Mouse (Mus musculus): ENCODE data around the gene Cycs. TPM values are rescaled to one million over a fixed set of nuclear protein-coding genes. Genes with fewer than 3 reads are reported as not detected.
A peak's percentile ranks its signal among the peaks of the same experiment; 100 is the strongest.

Cycs gene
- 66.0 and 73.9 TPM in 2 replicates for polyA plus RNA-seq (2015; fragmentation: Nextera tagmentation; extraction: Ambion mirVana)

DNA sequence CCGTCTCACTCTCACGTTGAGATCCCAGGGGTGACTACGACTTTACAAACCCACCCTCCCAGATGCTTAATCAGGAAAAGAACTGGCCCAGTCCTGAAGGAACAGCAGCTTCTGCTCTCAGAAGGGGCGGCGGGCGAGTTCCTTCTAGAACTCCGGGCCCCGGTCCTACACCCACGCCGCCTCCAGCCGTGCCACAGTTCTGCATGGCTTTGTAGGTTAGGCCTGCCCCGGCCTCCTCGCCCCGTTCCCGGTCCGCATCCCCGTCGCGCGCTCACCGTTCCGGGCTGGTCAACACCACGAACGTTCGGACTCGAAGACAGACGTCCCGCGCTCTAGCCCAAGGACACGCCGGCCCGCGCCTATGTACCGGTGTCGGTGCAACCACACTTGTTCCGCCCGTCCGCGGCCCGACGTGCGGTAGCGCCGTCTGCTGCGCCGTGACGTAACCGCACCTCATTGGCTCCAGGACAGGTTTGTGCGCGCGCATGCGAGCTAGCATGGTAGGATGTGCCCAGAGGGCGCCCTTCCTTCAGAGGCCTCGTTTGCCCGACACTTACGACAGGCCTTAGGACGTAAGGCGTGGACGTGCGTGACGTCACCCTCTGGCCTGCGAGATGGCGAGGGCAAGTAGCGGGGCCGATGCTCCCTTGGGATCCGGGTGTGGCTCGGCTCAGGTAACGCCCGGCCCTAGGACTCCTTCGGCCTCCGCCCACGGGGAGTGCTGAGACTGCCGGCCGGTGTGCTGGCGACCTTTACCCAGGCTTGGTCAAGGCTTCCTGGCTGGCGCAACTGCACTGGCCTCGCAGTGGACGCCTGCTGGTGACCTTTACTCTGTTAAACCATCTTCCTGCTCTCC, at the start of gene Cycs:
Gene Cycs, minus strand, starts transcription at position 398 of the 856 bp plus-strand sequence.
- Histone ChIP-seq H3K4me3 (replicated peaks) (peak within 1 kb of the TSS; percentile 87), H3K9ac (replicated peaks) (peak within 1 kb of the TSS; percentile 91), H3K36me3 (peaks cover 11% of the 10 kb centered on the region), H3K4me2 (replicated peaks) (peak within 1 kb of the TSS; percentile 91), H3K4me1 (replicated peaks) (peaks cover 13% of the 10 kb centered on the region), H3K27me3 (no peaks in the 10 kb centered on the region), H3K27ac (peak within 1 kb of the TSS; percentile 87), H3K9me3 (no peaks in the 10 kb centered on the region)
- peak; percentile 99 for ATAC-seq
- WGBS: under 1% methylated on average over 78 of the region's 78 CpGs

DNA sequence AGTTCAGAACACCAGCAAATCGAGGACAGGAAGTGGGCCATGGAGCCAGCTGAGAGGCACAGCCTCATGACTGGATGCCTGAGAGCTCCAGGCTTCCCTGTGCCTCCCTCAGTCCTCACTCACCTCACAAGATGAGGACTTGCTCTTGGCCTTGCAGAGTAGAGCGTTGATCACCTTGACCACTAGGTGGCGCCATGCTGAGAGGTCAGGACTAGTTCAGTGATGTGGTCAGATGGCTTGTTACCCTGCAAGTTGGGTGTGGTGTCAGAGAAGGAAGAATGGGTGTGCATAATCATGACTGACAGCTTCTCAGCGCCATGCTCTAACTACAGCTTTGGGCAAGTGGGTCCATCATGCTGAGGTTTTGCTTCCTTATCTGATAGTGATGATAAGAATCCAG, 35.3 kb upstream of the Cycs start:
- no peaks in the 10 kb centered on the region for H3K36me3 ChIP-seq
- no peak overlapping the region for H3K4me2 ChIP-seq (replicated peaks)
- no peak overlapping the region for H3K4me3 ChIP-seq (replicated peaks)
- 33% methylated on average over 4 of the region's 4 CpGs for WGBS
- H3K4me1 ChIP-seq (replicated peaks): no peaks in the 10 kb centered on the region
- H3K27me3 ChIP-seq: no peaks in the 10 kb centered on the region
- no peak for ATAC-seq
- no peak overlapping the region for H3K9ac ChIP-seq (replicated peaks)
- no peaks in the 10 kb centered on the region for H3K9me3 ChIP-seq
- no peak overlapping the region for H3K27ac ChIP-seq

DNA sequence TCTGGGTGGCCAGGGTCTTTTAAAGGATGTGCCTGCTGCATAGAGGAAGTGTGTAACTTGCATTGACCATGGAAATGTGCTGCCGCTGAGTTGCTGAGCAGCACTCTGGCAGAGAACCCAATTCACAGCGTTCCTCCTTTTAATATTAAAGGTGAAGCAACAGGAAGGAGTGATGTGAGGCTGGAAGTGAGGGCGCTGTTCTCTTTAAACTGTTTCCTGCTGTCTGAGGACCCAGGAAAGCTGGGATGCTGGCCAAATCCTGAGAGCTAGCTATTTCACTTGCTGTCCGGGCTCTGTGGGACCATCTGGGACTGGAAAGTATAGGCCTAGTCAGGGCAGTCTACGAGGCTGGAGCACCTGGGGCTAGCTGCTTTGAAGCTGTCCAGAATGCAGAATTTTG, 32.2 kb upstream of the Cycs start:
- Histone ChIP-seq H3K9ac (replicated peaks) (no peak overlapping the region), H3K36me3 (peaks cover 5% of the 10 kb centered on the region; the same call in 1 of the 2 replicates), H3K27ac (no peak overlapping the region), H3K4me2 (replicated peaks) (no peak overlapping the region), H3K4me1 (replicated peaks) (0 out of 2 replicates have a peak, but pooled peaks cover 8% of the 10 kb centered on the region), H3K4me3 (replicated peaks) (no peak overlapping the region), H3K27me3 (0 out of 2 replicates have a peak, but pooled peaks cover 3% of the 10 kb centered on the region), H3K9me3 (0 out of 2 replicates have a peak, but pooled peaks cover 6% of the 10 kb centered on the region)
- 75% methylated on average over 5 of the region's 5 CpGs for WGBS
- no peak for ATAC-seq

DNA sequence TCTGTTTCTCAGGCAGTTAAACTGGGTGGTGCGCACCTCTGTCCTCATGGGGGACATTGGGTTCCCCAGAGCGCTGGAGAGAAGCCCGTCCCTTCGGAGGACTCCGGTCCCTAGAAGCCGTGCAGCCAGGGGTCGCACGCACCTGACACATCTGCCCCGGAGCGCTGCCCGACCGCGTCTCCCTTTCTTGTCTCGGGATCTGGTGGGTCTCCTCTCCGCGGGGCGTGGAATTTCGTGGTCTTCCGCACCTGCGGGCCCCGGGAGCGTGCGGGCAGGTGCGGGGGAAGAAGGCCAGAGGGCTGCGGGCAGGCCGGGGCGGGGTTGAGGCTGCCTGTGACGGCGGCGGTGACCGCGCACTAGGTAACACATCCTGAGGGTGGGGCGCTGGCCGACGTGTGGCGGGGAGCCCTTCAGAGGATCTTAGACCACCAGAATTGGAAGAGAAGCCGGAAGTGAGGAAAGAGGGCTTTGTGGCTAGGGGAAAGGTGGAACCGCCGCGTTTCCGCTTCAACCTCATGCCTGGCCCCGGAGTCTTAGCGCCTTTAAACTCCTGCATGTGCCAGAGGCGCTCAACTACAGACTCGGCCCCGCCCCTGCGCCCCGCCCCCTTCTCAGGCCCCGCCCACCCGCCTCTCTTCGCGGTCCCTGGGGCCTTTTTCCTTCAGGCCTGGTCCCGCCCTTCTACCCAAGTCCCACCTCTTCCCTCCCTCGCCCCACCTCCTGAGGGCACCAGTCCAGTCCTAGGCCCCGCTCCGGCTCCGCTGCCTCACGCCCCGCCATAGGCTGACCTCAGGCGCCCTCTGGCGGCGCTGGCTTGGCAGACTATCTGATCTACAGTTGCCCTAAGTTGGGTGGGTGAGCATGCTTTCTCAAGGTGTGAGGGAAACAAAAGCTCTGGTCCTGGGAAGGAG, 30.2 kb upstream of the Cycs start, which contains the start of gene 4921507P07Rik:
Gene 4921507P07Rik, minus strand, starts transcription at position 332 of the 911 bp plus-strand sequence.
- peak within 1 kb of the TSS; percentile 80 for H3K9ac ChIP-seq (replicated peaks)
- H3K36me3 ChIP-seq: peaks cover 5% of the 10 kb centered on the region; the same call in 1 of the 2 replicates
- peak within 1 kb of the TSS; percentile 97 for H3K4me2 ChIP-seq (replicated peaks)
- H3K9me3 ChIP-seq: 0 out of 2 replicates have a peak, but pooled peaks cover 6% of the 10 kb centered on the region
- under 1% methylated on average over 61 of the region's 62 CpGs for WGBS
- ATAC-seq: peak; percentile 97
- H3K4me1 ChIP-seq (replicated peaks): 0 out of 2 replicates have a peak, but pooled peaks cover 8% of the 10 kb centered on the region
- H3K27ac ChIP-seq: peak within 1 kb of the TSS; percentile 45; the same call in 1 of the 2 replicates
- 0 out of 2 replicates have a peak, but pooled peaks cover 3% of the 10 kb centered on the region for H3K27me3 ChIP-seq
- H3K4me3 ChIP-seq (replicated peaks): peak within 1 kb of the TSS; percentile 66

DNA sequence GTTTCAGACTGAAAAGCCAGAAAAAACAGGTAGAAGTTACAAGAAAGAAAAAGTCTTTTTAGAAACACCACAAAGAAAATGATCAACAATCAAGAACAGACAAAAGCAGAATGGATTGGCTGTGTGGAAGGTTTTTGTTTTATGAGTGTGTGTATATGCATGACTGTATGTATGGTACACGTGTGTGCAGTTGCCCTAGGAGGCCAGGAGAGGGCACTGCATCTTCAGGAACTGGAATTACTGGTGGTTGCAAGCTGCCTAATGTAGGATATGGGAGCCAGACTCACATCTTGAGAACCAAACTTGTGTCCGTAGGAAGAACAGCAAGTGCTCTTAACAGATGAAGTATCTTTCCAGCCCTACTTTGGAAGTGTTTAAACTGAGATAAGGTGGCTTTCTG, 28.0 kb upstream of the Cycs start:
- Histone ChIP-seq H3K9ac (replicated peaks) (no peak overlapping the region), H3K36me3 (peaks cover 5% of the 10 kb centered on the region; the same call in 1 of the 2 replicates), H3K27me3 (0 out of 2 replicates have a peak, but pooled peaks cover 3% of the 10 kb centered on the region), H3K4me1 (replicated peaks) (0 out of 2 replicates have a peak, but pooled peaks cover 8% of the 10 kb centered on the region), H3K4me2 (replicated peaks) (no peak overlapping the region), H3K9me3 (0 out of 2 replicates have a peak, but pooled peaks cover 6% of the 10 kb centered on the region), H3K4me3 (replicated peaks) (no peak overlapping the region), H3K27ac (no peak overlapping the region)
- WGBS: 89% methylated on average over 2 of the region's 2 CpGs
- ATAC-seq: no peak

DNA sequence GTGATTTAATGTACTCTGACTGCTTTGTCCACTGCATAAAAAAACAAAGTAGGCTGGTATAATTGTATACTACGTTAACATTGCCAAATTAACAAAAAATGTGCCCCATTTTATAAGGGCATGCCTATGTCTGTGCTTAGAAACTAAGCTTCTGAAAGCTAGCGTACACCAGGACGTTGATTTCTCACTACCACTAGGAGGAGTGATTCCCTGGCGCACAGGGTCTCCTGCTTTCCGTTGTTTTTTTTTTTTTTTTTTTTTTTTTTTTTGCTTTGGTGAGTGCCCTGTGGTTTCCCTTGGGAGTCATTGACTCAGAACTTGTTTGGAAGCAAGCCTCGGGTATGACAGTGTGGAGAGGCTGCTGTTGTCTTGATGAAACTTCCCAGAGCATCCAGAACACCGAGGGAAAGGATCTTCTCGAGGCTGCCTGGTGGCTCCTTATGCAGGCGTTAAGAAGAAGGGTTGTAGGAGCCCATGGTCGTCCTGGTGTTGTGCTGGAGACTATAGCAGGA, 27.1 kb upstream of the Cycs start:
- ATAC-seq: no peak
- WGBS: 69% methylated on average over 10 of the region's 10 CpGs
- Histone ChIP-seq H3K27me3 (0 out of 2 replicates have a peak, but pooled peaks cover 3% of the 10 kb centered on the region), H3K9me3 (0 out of 2 replicates have a peak, but pooled peaks cover 6% of the 10 kb centered on the region), H3K27ac (no peak overlapping the region), H3K9ac (replicated peaks) (no peak overlapping the region), H3K4me2 (replicated peaks) (no peak overlapping the region), H3K4me3 (replicated peaks) (no peak overlapping the region), H3K36me3 (peaks cover 5% of the 10 kb centered on the region; the same call in 1 of the 2 replicates), H3K4me1 (replicated peaks) (0 out of 2 replicates have a peak, but pooled peaks cover 8% of the 10 kb centered on the region)

DNA sequence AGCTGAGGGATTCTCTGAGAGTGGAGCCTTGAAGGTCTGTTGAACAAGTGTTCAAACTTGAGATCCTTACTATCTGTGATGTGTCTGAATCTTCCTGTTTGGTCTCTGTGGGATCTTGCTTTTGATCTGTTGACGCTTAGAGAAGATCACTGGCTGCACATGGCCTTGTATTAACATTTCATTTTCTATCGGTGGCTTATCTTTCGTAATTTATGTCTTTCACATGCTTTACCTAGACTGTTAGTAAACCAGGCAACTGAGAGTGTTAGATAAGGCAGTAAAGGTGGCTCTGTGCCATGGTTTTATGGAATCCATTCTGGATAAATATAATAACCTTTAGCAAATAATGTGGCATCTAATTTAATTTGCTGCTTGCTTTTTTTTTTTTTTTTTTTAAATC, 23.9 kb upstream of the Cycs start:
- H3K9ac ChIP-seq (replicated peaks): no peak overlapping the region
- H3K36me3 ChIP-seq: peaks cover 5% of the 10 kb centered on the region; the same call in 1 of the 2 replicates
- no peak overlapping the region for H3K4me2 ChIP-seq (replicated peaks)
- H3K27ac ChIP-seq: no peak overlapping the region
- no peaks in the 10 kb centered on the region for H3K27me3 ChIP-seq
- no peak for ATAC-seq
- 0 out of 2 replicates have a peak, but pooled peaks cover 6% of the 10 kb centered on the region for H3K9me3 ChIP-seq
- H3K4me1 ChIP-seq (replicated peaks): no peaks in the 10 kb centered on the region
- H3K4me3 ChIP-seq (replicated peaks): no peak overlapping the region
- WGBS: 88% methylated on average over 3 of the region's 3 CpGs

DNA sequence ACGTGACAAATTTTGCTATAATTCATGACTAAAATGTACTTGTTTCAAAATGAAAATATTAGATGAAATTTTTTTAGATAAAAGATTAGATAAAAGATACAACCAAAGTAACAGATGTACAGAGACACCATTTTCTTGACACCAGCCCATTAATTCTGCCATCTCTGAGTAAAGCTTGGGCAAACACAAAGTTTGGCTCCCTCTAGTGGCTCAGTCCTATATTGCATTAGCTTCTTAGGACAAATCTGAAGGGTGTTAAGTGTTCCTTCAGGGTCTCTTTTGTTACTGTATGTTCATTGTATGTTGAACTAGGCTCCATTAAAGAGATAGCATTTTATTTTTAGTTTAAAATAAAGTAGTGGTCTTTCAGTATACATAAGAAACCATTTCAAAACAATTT, 21.9 kb upstream of the Cycs start:
- no peak for ATAC-seq
- Histone ChIP-seq H3K9me3 (no peaks in the 10 kb centered on the region), H3K4me1 (replicated peaks) (no peaks in the 10 kb centered on the region), H3K27ac (no peak overlapping the region), H3K4me3 (replicated peaks) (no peak overlapping the region), H3K27me3 (no peaks in the 10 kb centered on the region), H3K4me2 (replicated peaks) (no peak overlapping the region), H3K36me3 (no peaks in the 10 kb centered on the region), H3K9ac (replicated peaks) (no peak overlapping the region)
- 97% methylated on average over 1 of the region's 1 CpGs for WGBS

DNA sequence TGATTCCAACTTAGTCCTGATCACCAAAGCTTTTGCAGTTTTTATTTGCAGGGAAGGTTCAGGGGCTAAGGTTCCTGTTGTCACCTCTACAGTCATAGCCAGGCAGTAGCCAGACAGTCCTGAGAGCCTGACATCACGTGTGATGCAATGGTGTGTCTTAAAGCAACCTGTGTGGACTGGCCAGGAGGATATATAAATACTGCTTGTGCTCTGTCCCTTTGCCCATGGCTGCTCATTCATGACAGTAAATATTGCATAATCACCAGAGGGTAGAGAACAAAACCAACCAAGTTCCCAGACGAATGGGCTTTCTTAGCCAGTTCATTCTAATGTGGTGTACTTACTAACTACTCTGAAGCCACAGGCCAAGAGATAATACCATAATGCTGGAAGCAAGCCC, 21.1 kb upstream of the Cycs start:
- Histone ChIP-seq H3K27me3 (no peaks in the 10 kb centered on the region), H3K4me2 (replicated peaks) (no peak overlapping the region), H3K9me3 (no peaks in the 10 kb centered on the region), H3K4me1 (replicated peaks) (no peaks in the 10 kb centered on the region), H3K27ac (no peak overlapping the region), H3K4me3 (replicated peaks) (no peak overlapping the region), H3K36me3 (no peaks in the 10 kb centered on the region), H3K9ac (replicated peaks) (no peak overlapping the region)
- WGBS: 87% methylated on average over 2 of the region's 2 CpGs
- ATAC-seq: no peak

DNA sequence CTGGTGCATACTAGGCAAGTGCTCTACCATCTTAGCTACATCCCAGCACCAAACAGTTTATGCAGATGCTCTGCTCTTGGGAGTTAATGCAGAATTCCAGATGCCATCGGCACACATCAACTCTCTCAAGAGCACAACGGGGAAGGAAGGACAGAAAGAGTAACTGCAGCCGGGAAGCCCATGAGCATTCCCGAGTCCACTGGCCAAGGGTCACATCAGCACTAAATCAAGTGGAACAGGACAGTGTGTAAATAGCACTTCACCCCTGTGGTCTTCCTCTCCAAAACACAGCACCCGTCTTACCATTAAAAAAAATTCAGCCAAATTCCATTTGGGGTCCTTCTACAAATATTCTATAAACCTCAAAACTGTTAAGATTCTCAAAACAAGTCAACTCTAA, 20.0 kb upstream of the Cycs start:
- no peaks in the 10 kb centered on the region for H3K27me3 ChIP-seq
- no peak overlapping the region for H3K4me3 ChIP-seq (replicated peaks)
- no peaks in the 10 kb centered on the region for H3K36me3 ChIP-seq
- H3K4me2 ChIP-seq (replicated peaks): no peak overlapping the region
- H3K9me3 ChIP-seq: no peaks in the 10 kb centered on the region
- no peak for ATAC-seq
- no peak overlapping the region for H3K9ac ChIP-seq (replicated peaks)
- WGBS: 86% methylated on average over 5 of the region's 5 CpGs
- H3K27ac ChIP-seq: no peak overlapping the region
- H3K4me1 ChIP-seq (replicated peaks): no peaks in the 10 kb centered on the region

DNA sequence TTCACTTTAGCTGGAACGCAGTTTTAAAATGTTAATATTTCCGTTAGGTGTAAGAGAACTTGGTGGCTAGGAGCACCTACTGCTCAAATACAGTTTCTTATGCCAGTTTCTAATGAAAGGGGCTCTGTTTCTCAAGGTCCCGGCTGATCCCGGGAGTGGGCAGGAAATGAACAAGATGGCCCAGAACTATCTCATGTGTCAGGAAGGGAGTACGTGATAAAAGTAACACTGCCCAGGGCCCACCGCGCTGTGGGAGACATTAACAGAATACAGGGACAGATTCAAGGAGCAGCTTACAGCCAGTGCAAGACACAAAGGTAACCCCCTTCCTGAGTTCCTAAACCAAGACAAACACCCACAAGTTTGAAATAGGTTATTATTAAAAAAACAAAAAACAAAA, 19.4 kb upstream of the Cycs start:
- Histone ChIP-seq H3K36me3 (no peaks in the 10 kb centered on the region), H3K9me3 (no peaks in the 10 kb centered on the region), H3K4me2 (replicated peaks) (no peak overlapping the region), H3K9ac (replicated peaks) (no peak overlapping the region), H3K4me3 (replicated peaks) (no peak overlapping the region), H3K27ac (no peak overlapping the region), H3K4me1 (replicated peaks) (no peaks in the 10 kb centered on the region), H3K27me3 (no peaks in the 10 kb centered on the region)
- WGBS: 92% methylated on average over 7 of the region's 7 CpGs
- ATAC-seq: no peak
